Mouse (Mus musculus) kidney, embryonic 14.5 days (tissue): ENCODE measurements around the gene Fbxo9. TPM values are rescaled to one million over a fixed set of nuclear protein-coding genes. Genes with fewer than 3 reads are reported as not detected.

Experiments
- ATAC-seq: fragments of 200-750 bp; cut with Nextera tagmentation; 2 replicates; pipeline ENCODE4 v1.8.0; 2017; ENCODE audit warnings: moderate number of reproducible peaks, mild to moderate bottlenecking, moderate TSS enrichment, moderate library complexity; ENCODE audit not compliant: low FRiP score, low TSS enrichment
- H3K27ac ChIP-seq: fragments of 300-500 bp; sonication (generic); 2 replicates; pipeline ENCODE4 v1.5.1; 2014; ENCODE audit warnings: low read depth, mild to moderate bottlenecking, low read length, moderate library complexity, mixed read lengths
- H3K27me3 ChIP-seq: fragments of 300-500 bp; sonication (generic); 2 replicates; pipeline ENCODE4 v1.6.1; 2014; ENCODE audit warnings: mild to moderate bottlenecking, low read length; ENCODE audit not compliant: control insufficient read depth, insufficient read depth
- H3K36me3 ChIP-seq: fragments of 300-500 bp; sonication (generic); 2 replicates; pipeline ENCODE4 v1.6.1; 2014; ENCODE audit warnings: low read length, mixed read lengths; ENCODE audit not compliant: control insufficient read depth, insufficient read depth
- H3K4me1 ChIP-seq: fragments of 300-500 bp; sonication (generic); 2 replicates; pipeline ENCODE4 v1.6.1; 2014; ENCODE audit warnings: low read length, mixed read lengths; ENCODE audit not compliant: control insufficient read depth, insufficient read depth
- H3K4me2 ChIP-seq: fragments of 300-500 bp; sonication (generic); replicated peaks from 2 replicates; pipeline ENCODE4 v1.6.1; 2014; ENCODE audit warnings: low read depth, mild to moderate bottlenecking, low read length
- H3K4me3 ChIP-seq: fragments of 300-500 bp; sonication (generic); 2 replicates; pipeline ENCODE4 v1.5.1; 2014; ENCODE audit warnings: mild to moderate bottlenecking, low read length
- H3K9ac ChIP-seq: fragments of 300-500 bp; sonication (generic); 2 replicates; pipeline ENCODE4 v1.6.1; 2014; ENCODE audit warnings: low read depth, mild to moderate bottlenecking, low read length, moderate library complexity
- H3K9me3 ChIP-seq: fragments of 300-500 bp; sonication (generic); 2 replicates; pipeline ENCODE4 v1.6.1; 2016; ENCODE audit warnings: low read length; ENCODE audit not compliant: control insufficient read depth
- WGBS: fragments of 180-500 bp; shearing (Covaris S2); extraction: QIAGEN DNeasy Blood & Tissue Kit; methylation state at CpG from one replicate; pipeline ENCODE4 v1.1.7; 2014; 5-methylcytosine and 5-hydroxymethylcytosine counted together
- polyA plus RNA-seq: library from polyadenylated mRNA; unstranded; fragments of >200 nt; fragmentation: Nextera tagmentation; extraction: Ambion mirVana; gene quantifications from 2 replicates; pipeline ENCODE4 v1.2.1, GENCODE M21; 2014

Fbxo9 gene
- polyA plus RNA-seq, 1 experiment from 2014 or later: 43.9 TPM

DNA sequence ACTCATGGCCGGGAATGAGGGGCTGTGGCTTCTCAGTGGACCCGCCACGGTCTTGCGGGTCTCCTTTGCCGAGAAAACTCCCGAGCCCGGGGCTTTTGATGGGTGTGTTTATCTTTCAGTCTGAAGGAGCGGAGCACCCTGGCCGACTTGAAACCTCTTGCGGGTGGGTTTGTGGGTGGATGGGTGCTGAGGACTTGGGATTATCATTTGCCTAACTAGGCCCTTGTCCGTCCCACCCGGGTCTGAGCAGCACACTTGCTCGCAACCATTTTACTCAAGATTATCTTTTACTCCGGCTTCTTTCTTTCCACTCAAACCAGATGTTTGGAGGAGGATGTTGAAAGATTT is 4.6 kb upstream of the Fbxo9 start:
- H3K4me1 ChIP-seq: no peaks in the 10 kb centered on the region; the same call in none of the 2 replicates
- ATAC-seq: no peak
- no peaks in the 10 kb centered on the region for H3K27me3 ChIP-seq
- H3K27ac ChIP-seq: peak overlapping the region; percentile 74
- peak overlapping the region; percentile 65 for H3K4me3 ChIP-seq
- H3K36me3 ChIP-seq: no peaks in the 10 kb centered on the region
- WGBS: under 1% methylated on average over 14 of the region's 14 CpGs
- no peaks in the 10 kb centered on the region for H3K9me3 ChIP-seq
- peak overlapping the region; percentile 52 for H3K4me2 ChIP-seq
- H3K9ac ChIP-seq: peak overlapping the region; percentile 83

DNA sequence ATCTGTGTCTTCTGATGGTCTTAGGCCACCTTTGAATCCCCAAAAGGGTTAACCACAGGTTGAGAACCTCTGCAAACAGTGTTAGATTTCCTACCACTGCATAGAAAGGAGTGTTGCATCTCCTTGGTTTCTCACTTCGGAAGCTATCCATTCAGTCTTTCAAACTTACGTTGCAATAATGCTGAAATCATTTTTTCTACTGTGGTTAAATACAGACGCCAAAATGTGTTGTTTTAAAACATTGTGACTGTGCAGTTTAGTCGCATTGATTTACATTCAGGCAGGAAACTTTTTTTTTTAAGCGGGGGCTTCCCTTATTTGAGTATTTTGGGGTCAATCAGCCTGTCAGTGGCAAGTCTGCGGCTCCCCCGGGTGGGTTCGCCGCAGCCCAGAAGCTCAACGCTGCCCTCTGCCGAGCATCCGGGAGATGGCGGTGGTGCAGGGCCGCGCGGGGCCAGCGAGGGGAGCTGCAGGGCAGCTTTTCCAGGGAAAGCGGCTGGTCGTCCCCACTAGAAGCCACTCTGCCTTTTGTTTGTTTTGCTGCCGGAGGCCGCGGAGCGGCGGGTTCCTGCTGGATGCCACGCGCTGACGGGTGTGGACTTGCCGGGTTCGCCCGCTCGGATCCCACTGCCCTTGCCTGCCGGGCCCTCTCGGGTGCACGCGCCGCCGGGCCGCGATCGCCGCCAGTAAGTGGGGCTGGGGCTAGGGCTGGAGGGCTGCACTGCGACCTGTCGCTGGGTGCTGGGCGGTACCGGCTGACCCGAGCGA is 4.1 kb upstream of the Fbxo9 start:
- H3K36me3 ChIP-seq: no peaks in the 10 kb centered on the region
- H3K27me3 ChIP-seq: no peaks in the 10 kb centered on the region
- H3K4me3 ChIP-seq: peak overlapping the region; percentile 65
- H3K27ac ChIP-seq: peak overlapping the region; percentile 74
- WGBS: 2% methylated on average over 47 of the region's 47 CpGs
- peak; percentile 81 for ATAC-seq
- no peaks in the 10 kb centered on the region; the same call in none of the 2 replicates for H3K4me1 ChIP-seq
- H3K9ac ChIP-seq: peak overlapping the region; percentile 83
- no peaks in the 10 kb centered on the region for H3K9me3 ChIP-seq
- peak overlapping the region; percentile 52 for H3K4me2 ChIP-seq

- Histone ChIP-seq H3K36me3 (no peaks in the 10 kb centered on the region), H3K4me3 (no peak overlapping the region), H3K27ac (no peak overlapping the region), H3K9me3 (no peaks in the 10 kb centered on the region), H3K4me1 (no peaks in the 10 kb centered on the region; the same call in none of the 2 replicates), H3K27me3 (no peaks in the 10 kb centered on the region), H3K9ac (no peak overlapping the region), H3K4me2 (no peak overlapping the region)
- 87% methylated on average over 2 of the region's 2 CpGs for WGBS
- no peak for ATAC-seq
Measured at GRCm38 (mm10) chr9:78111456-78111855, 2.6 kb upstream of the Fbxo9 start.

- Histone ChIP-seq H3K4me1 (peaks cover 3% of the 10 kb centered on the region; the same call in 1 of the 2 replicates), H3K9me3 (no peaks in the 10 kb centered on the region), H3K4me2 (peak overlapping the region; percentile 57), H3K4me3 (peak overlapping the region; percentile 85), H3K36me3 (no peaks in the 10 kb centered on the region), H3K27ac (no peak overlapping the region), H3K9ac (no peak overlapping the region), H3K27me3 (no peaks in the 10 kb centered on the region)
- ATAC-seq: no peak
- WGBS: 47% methylated on average over 5 of the region's 5 CpGs
Measured at GRCm38 (mm10) chr9:78109656-78110055, 791 bp upstream of the Fbxo9 start.

- peak overlapping the region; percentile 85 for H3K4me3 ChIP-seq
- peak overlapping the region; percentile 91 for H3K9ac ChIP-seq
- ATAC-seq: peak; percentile 78
- H3K36me3 ChIP-seq: no peaks in the 10 kb centered on the region; the same call in 1 of the 2 replicates
- WGBS: under 1% methylated on average over 83 of the region's 88 CpGs
- peak overlapping the region; percentile 79 for H3K27ac ChIP-seq
- no peaks in the 10 kb centered on the region for H3K9me3 ChIP-seq
- H3K4me2 ChIP-seq: peak overlapping the region; percentile 57
- H3K4me1 ChIP-seq: peaks cover 3% of the 10 kb centered on the region; the same call in 1 of the 2 replicates
- H3K27me3 ChIP-seq: no peaks in the 10 kb centered on the region
Measured at GRCm38 (mm10) chr9:78107912-78108795, 711 bp downstream of the Fbxo9 start.

- no peak for ATAC-seq
- peak overlapping the region; percentile 57 for H3K4me2 ChIP-seq
- peak overlapping the region; percentile 91; the same call in 1 of the 2 replicates for H3K9ac ChIP-seq
- no peaks in the 10 kb centered on the region for H3K27me3 ChIP-seq
- peaks cover under 1% of the 10 kb centered on the region; the same call in 1 of the 2 replicates for H3K36me3 ChIP-seq
- H3K4me1 ChIP-seq: peaks cover 3% of the 10 kb centered on the region; the same call in 1 of the 2 replicates
- no peak overlapping the region; the same call in 1 of the 2 replicates for H3K27ac ChIP-seq
- peak overlapping the region; percentile 85 for H3K4me3 ChIP-seq
- 17% methylated on average over 6 of the region's 6 CpGs for WGBS
- no peaks in the 10 kb centered on the region for H3K9me3 ChIP-seq
Measured at GRCm38 (mm10) chr9:78107582-78107911, 1.3 kb downstream of the Fbxo9 start.

DNA sequence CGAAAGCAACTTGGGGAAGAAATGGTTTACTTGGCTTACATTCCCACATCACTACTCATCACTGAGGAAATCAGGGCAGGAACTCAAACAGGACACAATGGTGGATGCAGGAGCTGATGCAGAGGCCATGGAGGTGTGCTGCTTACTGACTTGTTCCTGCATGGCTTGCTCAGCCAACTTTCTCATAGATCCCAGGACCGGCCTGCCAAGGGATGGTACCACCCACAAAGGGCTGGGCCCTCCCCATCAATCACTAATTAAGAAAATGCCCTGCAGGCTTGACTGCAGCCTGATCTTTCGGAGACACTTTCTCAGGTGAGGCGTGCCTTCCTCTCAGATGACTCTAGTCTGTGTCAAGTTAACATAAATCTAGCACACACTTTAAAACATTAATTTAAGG is 2.0 kb downstream of the Fbxo9 start:
- peaks cover 3% of the 10 kb centered on the region; the same call in 1 of the 2 replicates for H3K4me1 ChIP-seq
- H3K4me3 ChIP-seq: no peak overlapping the region; the same call in 1 of the 2 replicates
- no peak for ATAC-seq
- no peak overlapping the region for H3K9ac ChIP-seq
- no peaks in the 10 kb centered on the region for H3K9me3 ChIP-seq
- peak overlapping the region; percentile 57; the same call in 1 of the 2 replicates for H3K4me2 ChIP-seq
- H3K27me3 ChIP-seq: no peaks in the 10 kb centered on the region
- no peak overlapping the region for H3K27ac ChIP-seq
- peaks cover 3% of the 10 kb centered on the region; the same call in 1 of the 2 replicates for H3K36me3 ChIP-seq
- 54% methylated on average over 4 of the region's 4 CpGs for WGBS

DNA sequence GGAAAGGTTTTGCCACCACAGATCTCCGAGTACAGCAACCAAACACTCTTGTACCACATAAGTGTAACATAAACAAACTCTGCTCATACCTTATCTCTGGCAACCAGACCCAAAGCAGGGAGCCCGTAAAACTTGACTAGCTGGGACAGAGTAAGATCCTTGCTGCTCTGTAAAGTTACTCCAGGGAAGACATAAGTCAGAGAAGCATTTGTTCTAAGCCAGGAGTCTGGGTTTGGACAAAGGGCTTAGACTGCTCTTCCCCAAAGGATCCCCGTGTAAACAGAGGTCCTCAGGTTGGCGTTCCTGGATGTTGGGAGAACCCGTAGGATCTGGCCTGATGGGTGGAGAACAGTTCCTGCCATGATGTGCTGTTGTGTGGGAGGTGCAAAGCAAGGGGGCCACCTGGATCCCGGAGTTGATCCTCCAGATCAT is 3.3 kb downstream of the Fbxo9 start:
- ATAC-seq: no peak
- H3K27me3 ChIP-seq: no peaks in the 10 kb centered on the region
- H3K9ac ChIP-seq: no peak overlapping the region
- no peak overlapping the region for H3K4me2 ChIP-seq
- no peaks in the 10 kb centered on the region for H3K9me3 ChIP-seq
- H3K27ac ChIP-seq: no peak overlapping the region
- WGBS: 69% methylated on average over 6 of the region's 6 CpGs
- H3K4me1 ChIP-seq: peaks cover 3% of the 10 kb centered on the region; the same call in 1 of the 2 replicates
- no peak overlapping the region for H3K4me3 ChIP-seq
- peaks cover 11% of the 10 kb centered on the region; the same call in 1 of the 2 replicates for H3K36me3 ChIP-seq
